Mouse (Mus musculus): ENCODE measurements at regions not wholly inside any gene's neighbourhood (a gene's known extent, or its start where the extent isn't known, plus 50 kb on each side); places are given as distances from the start of the nearest gene placed in this dataset.

DNA sequence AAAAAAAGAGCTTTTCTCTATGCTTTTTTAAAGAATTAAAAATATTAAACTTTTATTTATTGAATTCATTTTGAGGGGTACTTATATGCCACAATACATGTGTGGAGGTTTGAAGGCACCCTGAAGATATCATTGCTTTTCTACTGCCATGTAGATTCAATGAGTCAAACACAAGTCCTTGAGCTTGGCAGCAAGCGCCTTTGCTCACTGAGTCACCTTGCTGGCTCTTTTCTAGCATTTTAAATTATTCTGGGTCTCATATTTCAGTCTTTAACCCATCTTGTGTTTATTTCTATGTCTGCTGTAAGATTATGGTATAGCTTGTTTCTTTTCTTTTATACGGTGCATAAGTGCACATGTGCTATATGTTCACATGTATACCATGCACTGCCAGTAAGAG lies 83.5 kb upstream of the Il6 start:
- H3K36me3 ChIP-seq (ENCODE audit: control insufficient read depth, insufficient read depth, low read length): no peaks in the 10 kb centered on the region
- H3K27me3 ChIP-seq (ENCODE audit: control insufficient read depth, insufficient read depth, low read length): no peaks in the 10 kb centered on the region
- no peak for DNase-seq
- WGBS: 97% methylated on average over 2 of the region's 2 CpGs
- no peaks in the 10 kb centered on the region for H3K4me1 ChIP-seq (replicated peaks; ENCODE audit: control insufficient read depth, insufficient read depth, low read length)
- no peak overlapping the region for H3K4me3 ChIP-seq (ENCODE audit: control insufficient read depth, insufficient read depth, low read length)
- no peak for TF ChIP-seq CTCF (IDR thresholded peaks at IDR 0.05; ENCODE audit: borderline replicate concordance, control insufficient read depth, extremely low read depth, insufficient read depth, low read length, poor library complexity)
- no peak for TF ChIP-seq POLR2A (IDR thresholded peaks at IDR 0.05; ENCODE audit: control insufficient read depth, extremely low read depth, insufficient read depth, low read length, poor library complexity)
- H3K27ac ChIP-seq (ENCODE audit: control insufficient read depth, insufficient read depth, low read length): no peak overlapping the region

DNA sequence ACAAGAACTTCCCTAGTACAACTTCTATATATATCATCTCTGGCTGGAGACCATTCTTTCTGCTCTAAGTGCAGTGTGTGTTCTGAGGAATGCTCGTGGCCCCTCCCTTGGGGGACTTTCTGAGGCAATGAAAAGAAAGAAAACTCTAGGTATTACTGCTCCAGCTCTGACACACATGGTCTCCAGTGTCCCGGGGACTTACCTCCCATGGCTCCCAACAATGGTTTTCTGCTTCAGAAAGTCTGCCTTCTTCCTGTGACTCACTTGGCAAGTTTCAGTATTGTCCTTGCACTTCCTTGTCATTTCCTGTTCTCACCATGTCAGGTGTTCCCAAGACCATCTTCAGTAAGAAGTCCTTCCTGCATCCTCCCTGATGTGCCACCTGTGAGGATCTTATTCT lies 65.7 kb upstream of the Il6 start:
- Histone ChIP-seq H3K27me3 (ENCODE audit: control insufficient read depth, insufficient read depth, low read length) (no peaks in the 10 kb centered on the region), H3K36me3 (ENCODE audit: control insufficient read depth, insufficient read depth, low read length) (no peaks in the 10 kb centered on the region), H3K4me3 (ENCODE audit: control insufficient read depth, insufficient read depth, low read length) (no peak overlapping the region), H3K27ac (ENCODE audit: control insufficient read depth, insufficient read depth, low read length) (no peak overlapping the region), H3K4me1 (replicated peaks; ENCODE audit: control insufficient read depth, insufficient read depth, low read length) (no peaks in the 10 kb centered on the region)
- DNase-seq: no peak
- no peak for TF ChIP-seq POLR2A (IDR thresholded peaks at IDR 0.05; ENCODE audit: control insufficient read depth, extremely low read depth, insufficient read depth, low read length, poor library complexity)
- WGBS: 49% methylated on average over 2 of the region's 2 CpGs

DNA sequence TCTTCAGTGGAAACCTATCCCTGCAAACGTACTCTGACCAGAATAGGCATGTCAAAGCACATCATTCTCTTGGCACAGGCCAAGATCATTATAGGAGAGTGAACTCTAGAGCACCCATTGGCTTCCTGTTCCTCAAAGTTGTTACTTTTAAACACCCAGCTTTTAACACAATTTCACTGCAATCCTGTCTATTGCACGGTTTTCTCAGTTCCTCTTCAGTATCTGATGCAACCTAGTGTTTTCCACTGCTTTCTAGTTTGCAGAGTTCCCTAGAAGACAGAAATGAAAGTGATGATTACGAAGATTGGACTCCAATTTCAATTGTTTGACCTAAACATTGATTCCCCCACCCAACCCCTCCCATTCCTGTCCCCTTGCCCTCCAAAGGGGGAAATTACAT lies 64.8 kb upstream of the Il6 start:
- Histone ChIP-seq H3K4me3 (ENCODE audit: control insufficient read depth, insufficient read depth, low read length) (no peak overlapping the region), H3K27me3 (ENCODE audit: control insufficient read depth, insufficient read depth, low read length) (no peaks in the 10 kb centered on the region), H3K4me1 (replicated peaks; ENCODE audit: control insufficient read depth, insufficient read depth, low read length) (no peaks in the 10 kb centered on the region), H3K27ac (ENCODE audit: control insufficient read depth, insufficient read depth, low read length) (no peak overlapping the region), H3K36me3 (ENCODE audit: control insufficient read depth, insufficient read depth, low read length) (no peaks in the 10 kb centered on the region)
- 33% methylated on average over 3 of the region's 3 CpGs for WGBS
- no peak for DNase-seq
- TF ChIP-seq POLR2A (IDR thresholded peaks at IDR 0.05; ENCODE audit: control insufficient read depth, extremely low read depth, insufficient read depth, low read length, poor library complexity): no peak
- TF ChIP-seq CTCF (IDR thresholded peaks at IDR 0.05; ENCODE audit: borderline replicate concordance, control insufficient read depth, extremely low read depth, insufficient read depth, low read length, poor library complexity): no peak

DNA sequence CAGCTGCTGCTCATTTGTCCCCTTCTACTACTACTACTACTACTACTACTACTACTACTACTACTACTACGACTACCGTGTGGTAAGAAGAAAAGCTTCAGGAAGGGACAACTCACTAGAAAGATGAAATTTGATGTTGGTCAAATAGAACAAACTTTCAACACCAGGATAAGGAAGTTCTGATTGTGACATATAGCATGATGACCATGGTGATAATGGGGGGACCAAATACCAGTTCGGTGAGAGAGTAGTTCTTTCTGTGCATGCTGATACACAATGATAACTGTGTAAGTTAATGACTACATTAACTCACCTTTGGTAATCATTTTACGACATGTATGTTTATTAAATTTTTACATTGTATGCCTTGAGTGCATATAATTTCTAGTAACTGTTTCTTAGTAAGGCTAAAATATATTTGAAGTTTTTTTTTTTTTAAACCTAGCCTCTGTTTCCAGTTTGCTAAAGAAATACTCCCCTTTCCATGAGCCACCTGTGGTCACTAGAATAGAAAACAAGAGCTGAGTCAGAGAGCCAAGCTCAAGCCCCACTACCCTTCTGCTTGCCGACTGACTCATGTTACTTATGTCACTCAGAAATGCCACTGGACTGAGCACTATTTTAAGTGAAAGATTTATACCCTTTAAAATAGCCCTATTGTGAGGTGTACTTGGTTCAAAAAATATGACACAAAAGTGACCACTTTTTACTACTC lies 62.3 kb upstream of the Il6 start:
- H3K27me3 ChIP-seq (ENCODE audit: control insufficient read depth, insufficient read depth, low read length): no peaks in the 10 kb centered on the region
- no peaks in the 10 kb centered on the region for H3K4me1 ChIP-seq (replicated peaks; ENCODE audit: control insufficient read depth, insufficient read depth, low read length)
- WGBS: 91% methylated on average over 5 of the region's 5 CpGs
- TF ChIP-seq POLR2A (IDR thresholded peaks at IDR 0.05; ENCODE audit: control insufficient read depth, extremely low read depth, insufficient read depth, low read length, poor library complexity) (no peak), CTCF (IDR thresholded peaks at IDR 0.05; ENCODE audit: borderline replicate concordance, control insufficient read depth, extremely low read depth, insufficient read depth, low read length, poor library complexity) (no peak)
- DNase-seq: no peak
- H3K36me3 ChIP-seq (ENCODE audit: control insufficient read depth, insufficient read depth, low read length): no peaks in the 10 kb centered on the region
- no peak overlapping the region for H3K27ac ChIP-seq (ENCODE audit: control insufficient read depth, insufficient read depth, low read length)
- H3K4me3 ChIP-seq (ENCODE audit: control insufficient read depth, insufficient read depth, low read length): no peak overlapping the region

DNA sequence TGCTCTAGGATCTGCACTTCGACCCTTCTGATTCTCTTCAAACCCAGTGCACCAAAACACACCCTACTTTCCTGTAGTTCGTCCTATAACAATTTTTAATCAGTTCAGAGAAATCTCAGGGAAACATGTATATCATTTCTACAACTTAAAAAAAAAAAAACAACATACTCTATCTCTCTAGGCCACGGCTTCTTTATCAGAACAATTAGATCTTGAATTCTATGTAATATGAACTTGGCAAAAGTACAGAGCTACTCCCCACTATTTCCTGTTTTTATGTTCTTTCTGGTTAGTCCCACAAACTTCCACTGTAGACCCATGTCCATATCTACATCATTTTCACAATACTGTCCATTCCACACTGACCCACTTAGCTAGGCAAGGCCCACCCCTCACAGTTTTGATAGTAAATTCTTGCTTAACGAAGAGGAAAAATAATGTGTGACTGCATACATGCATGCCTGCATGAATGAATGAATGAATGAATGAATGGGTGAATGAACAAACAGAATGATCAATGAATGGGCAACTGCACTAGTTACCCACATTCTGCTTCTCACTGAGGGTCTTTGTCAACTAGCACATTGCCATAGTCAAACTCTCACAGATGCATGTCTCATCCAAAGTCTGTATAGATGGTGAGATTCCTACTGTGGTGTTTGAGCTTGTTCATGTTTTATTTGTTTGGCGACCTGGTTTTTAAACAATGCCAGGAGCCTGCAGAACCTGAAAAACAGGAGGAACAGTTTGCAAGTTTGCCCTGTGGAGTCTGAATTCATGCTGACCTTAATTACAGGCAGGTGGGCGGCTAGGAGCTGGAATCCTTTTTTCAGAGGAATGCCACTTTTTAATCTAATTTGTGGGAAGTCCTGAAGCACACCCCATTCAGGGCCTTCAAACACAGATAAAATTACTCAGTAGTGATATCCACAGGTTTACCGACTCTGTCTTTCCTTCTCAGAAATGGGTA lies 61.2 kb upstream of the Il6 start:
- no peaks in the 10 kb centered on the region for H3K36me3 ChIP-seq (ENCODE audit: control insufficient read depth, insufficient read depth, low read length)
- no peak for DNase-seq
- H3K27ac ChIP-seq (ENCODE audit: control insufficient read depth, insufficient read depth, low read length): no peak overlapping the region
- TF ChIP-seq CTCF (IDR thresholded peaks at IDR 0.05; ENCODE audit: borderline replicate concordance, control insufficient read depth, extremely low read depth, insufficient read depth, low read length, poor library complexity): no peak
- TF ChIP-seq POLR2A (IDR thresholded peaks at IDR 0.05; ENCODE audit: control insufficient read depth, extremely low read depth, insufficient read depth, low read length, poor library complexity): no peak
- no peaks in the 10 kb centered on the region for H3K4me1 ChIP-seq (replicated peaks; ENCODE audit: control insufficient read depth, insufficient read depth, low read length)
- no peak overlapping the region for H3K4me3 ChIP-seq (ENCODE audit: control insufficient read depth, insufficient read depth, low read length)
- no peaks in the 10 kb centered on the region for H3K27me3 ChIP-seq (ENCODE audit: control insufficient read depth, insufficient read depth, low read length)
- 78% methylated on average over 7 of the region's 7 CpGs for WGBS
